Mouse (Mus musculus): Measurements from ENCODE around the gene 4930550C14Rik. TPM values are rescaled to one million over a fixed set of nuclear protein-coding genes. Genes with fewer than 3 reads are reported as not detected.

Gene 4930550C14Rik
- total RNA-seq (2021), result under 1 TPM; 0.27 to 0.38 TPM

DNA sequence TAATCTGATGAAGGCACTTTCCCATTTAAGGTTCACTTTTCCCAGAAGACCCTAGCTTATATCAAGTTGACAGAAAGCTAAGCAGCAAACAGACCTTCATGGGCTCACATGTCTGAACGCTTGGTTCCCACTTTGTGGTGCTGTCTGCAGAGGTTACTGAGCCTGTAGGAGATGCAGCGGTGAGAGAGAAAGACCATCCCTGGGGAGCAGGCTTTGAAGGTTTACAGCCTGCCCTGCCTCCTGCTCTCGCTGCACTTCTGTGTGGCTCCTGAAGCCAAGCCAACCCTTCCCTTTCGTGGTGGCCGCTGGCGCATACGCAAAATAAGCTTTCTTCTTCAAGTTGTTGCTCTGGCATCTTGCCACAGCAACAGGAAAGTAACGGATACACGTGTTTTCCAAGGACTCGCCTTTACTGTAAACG, at the start of gene 4930550C14Rik:
TSS of gene 4930550C14Rik (plus strand) at position 35 of the 421 bp plus-strand sequence.
- no peak for DNase-seq (ENCODE audit: extremely low spot score in 1 of 2, low spot score in 1 of 2)

DNA sequence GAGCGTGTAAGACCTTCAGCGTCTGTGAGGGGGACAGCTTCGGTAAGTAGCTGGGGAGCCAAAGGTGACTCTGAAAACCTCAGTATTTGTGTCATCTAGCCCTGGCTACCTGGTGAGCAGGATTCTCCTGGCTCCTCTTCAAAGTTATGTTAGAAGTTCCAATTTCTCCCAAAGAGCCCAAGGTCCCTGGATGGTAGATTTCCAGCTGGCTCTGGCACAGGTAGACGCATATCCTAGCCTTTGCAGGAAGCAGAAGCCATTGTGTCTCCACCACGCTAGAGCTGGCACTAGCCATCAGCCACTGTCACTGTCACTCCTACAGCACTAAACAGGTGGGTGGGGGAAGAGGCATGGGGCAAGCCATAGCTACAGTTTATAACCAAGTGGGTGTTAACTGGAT, 49.0 kb upstream of the 4930550C14Rik start:
- no peak for DNase-seq (ENCODE audit: extremely low spot score in 1 of 2, low spot score in 1 of 2)

DNA sequence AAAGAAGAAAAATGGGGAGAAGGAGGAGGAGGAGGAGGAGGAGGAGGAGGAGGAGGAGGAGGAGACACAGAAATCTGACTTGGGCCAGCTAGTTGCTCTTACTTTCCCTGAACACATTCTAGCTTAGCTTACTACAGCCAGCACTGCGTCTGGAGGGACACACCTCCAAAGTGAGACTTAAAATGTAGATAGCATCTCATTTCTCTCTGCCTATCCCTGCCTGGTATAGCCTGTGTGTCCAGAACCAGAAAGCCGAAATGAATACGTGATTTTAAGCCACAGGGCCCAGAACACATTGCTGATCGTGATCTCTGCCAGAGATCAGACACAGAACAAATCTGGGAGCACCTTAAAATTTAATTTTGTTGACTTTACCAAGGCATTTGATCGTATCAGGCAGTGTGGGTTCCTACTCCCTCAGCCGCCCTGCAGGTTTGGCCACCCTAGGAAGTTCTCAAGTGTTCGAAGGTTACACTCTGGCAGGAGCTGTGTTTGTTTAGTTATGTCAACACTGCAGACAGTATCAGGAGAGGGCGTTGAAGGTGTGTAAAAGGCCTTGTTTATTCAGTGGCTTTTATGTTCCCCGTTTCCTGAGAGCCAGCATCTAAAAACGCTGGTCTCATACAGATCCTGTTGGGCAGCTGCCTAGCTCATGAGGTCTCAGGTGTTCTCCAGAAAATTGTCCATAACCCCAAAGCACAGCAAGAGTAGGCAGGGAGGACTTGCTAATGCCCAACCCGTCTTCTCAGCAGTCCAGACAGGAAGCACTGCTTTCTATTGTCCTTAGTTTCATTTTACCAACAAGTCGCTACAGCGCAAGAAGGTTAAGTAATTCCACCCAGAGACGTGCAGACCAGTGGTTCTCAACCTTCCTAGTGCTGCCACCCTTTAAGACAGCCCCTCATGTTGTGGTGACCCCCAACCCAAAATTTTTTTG, 45.6 kb upstream of the 4930550C14Rik start:
- no peak for DNase-seq (ENCODE audit: extremely low spot score in 1 of 2, low spot score in 1 of 2)

DNA sequence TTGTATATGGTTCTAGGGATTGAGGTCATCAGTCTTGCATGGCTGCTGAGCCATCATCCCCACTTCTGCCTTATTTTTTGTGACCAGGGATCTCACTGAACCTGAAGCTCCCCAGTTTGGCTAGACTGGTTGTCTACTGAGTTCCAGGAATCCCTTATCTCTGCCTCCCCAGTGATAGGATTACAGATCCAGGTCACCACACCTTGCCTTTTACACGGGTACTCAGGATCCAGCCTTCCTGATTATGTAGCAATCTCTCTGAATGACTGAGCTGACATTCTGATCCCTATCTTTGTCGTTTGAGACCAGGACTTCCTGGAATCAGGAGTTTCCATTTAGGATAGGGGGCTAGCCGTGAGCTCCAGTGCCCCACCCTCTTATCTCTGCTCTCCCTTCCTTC, 30.8 kb upstream of the 4930550C14Rik start:
- no peak for DNase-seq (ENCODE audit: extremely low spot score in 1 of 2, low spot score in 1 of 2)

DNA sequence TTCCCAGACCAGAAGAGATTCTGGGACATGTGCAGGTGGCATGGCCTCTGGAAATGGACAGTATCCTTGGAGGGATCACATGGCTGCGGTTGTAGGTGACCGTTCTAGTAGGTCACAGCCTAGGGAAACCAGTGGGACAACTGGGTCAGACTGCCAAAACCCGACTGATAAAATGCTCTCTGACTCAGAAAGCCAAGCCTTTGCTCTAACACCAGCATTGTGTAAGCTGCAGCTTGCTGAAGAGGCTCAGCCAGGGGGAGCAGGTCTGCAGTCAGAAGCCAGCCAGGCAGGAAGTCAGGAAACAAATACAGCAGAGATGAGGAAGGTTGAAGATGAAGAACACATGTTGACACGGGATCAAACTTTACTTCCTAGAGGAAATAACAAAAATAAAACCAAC, 26.2 kb upstream of the 4930550C14Rik start:
- DNase-seq (ENCODE audit: extremely low spot score in 1 of 2, low spot score in 1 of 2), result no peak

DNA sequence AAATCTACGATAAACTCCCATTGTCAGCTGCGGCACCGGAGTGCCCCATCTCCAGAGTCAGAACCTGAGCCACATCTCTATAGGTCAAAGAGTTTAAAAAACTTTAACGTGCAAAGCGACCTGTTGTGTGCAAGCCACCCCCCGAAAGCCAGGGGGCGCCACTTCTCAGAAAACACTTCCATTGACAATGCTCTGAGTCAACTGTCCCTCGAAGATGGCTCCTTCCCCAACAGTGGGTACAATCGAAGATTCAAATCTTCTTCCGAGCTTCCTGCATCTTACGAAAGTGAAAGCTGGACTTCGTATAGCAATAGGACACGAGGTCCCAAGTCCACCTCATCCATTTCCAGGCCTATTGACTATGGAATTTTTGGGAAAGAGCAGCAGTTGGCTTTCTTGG, 25.3 kb upstream of the 4930550C14Rik start:
- no peak for DNase-seq (ENCODE audit: extremely low spot score in 1 of 2, low spot score in 1 of 2)

DNA sequence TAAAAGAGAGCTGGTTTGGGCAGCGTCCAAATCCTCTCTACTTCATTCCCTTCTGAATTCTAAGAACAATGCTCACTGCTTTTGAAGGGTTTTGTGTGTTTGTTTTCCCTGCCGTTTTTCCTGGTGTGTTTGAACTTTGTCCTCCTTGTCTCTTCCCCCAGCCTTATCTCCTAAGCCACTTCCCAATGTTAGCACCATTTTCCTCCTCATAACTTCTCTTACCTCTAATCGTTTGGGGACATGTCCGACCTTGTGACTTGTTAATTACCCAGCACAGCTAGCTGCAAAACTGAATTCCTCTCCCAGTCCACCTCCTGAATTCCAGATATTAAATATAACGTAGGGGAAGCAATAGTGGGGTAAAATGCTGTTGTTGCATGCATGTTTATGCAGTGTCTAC, 24.5 kb upstream of the 4930550C14Rik start:
- DNase-seq (ENCODE audit: extremely low spot score in 1 of 2, low spot score in 1 of 2), result no peak

DNA sequence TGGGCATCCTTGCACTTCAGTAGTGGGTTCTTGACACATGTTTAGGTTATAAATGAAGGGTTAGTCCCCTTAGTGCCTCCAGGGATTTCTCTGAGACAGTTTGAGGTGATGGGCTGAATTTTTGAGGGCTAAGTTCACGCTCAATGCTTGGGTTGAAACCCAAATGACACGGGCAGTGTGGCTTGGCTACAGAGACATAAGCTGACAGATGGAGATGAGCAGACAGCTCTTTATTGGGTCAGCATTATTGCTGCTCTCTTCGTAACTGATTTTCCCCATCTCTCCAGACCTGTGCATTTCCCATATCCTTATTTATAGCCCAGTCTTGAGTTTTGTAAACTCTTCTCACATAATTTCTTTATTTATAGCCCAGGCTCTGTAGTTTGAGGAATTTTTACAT, 24.0 kb upstream of the 4930550C14Rik start:
- no peak for DNase-seq (ENCODE audit: extremely low spot score in 1 of 2, low spot score in 1 of 2)

DNA sequence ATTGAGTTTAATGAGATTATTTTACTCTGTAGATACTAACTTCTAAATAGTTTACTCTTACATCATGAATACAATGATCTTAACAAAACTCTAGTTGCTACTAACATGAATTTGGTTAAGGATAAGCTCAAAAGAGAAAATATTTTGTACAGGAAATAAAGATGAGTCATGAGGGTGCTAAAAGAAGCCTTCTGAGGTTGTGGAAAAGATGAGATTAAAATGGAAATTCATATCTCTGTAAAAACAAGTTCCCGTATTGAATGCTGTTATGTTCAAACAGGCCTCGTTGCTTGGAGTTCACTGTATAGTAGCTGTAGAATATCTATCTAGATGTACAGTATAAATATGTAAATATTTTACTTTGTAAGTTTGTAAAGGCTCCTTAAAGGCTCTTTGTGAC, 21.5 kb upstream of the 4930550C14Rik start:
- no peak for DNase-seq (ENCODE audit: extremely low spot score in 1 of 2, low spot score in 1 of 2)

DNA sequence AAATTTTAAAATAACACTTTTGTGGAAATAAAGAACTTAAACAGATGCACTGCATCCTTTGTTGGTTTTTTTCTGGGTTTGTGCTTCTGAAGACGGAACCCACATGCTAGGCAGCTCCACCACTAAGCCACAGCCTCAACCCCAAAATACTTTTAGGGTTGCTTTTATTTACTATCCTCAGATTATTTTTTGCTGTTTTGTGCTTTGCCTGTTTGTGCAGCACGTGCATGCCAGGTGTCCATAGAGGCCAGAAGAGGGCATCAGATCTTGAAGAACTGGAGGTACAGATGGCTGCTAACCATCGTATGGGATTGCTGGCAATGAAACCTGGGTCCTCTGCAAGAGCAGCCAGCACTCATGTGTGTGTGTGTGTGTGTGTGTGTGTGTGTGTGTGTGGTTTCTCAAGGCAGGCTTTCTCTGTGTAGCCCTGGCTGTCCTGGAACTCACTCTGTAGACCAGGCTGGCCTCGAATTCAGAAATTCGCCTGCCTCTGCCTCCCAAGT, 21.0 kb upstream of the 4930550C14Rik start:
- DNase-seq (ENCODE audit: extremely low spot score in 1 of 2, low spot score in 1 of 2), result no peak

DNA sequence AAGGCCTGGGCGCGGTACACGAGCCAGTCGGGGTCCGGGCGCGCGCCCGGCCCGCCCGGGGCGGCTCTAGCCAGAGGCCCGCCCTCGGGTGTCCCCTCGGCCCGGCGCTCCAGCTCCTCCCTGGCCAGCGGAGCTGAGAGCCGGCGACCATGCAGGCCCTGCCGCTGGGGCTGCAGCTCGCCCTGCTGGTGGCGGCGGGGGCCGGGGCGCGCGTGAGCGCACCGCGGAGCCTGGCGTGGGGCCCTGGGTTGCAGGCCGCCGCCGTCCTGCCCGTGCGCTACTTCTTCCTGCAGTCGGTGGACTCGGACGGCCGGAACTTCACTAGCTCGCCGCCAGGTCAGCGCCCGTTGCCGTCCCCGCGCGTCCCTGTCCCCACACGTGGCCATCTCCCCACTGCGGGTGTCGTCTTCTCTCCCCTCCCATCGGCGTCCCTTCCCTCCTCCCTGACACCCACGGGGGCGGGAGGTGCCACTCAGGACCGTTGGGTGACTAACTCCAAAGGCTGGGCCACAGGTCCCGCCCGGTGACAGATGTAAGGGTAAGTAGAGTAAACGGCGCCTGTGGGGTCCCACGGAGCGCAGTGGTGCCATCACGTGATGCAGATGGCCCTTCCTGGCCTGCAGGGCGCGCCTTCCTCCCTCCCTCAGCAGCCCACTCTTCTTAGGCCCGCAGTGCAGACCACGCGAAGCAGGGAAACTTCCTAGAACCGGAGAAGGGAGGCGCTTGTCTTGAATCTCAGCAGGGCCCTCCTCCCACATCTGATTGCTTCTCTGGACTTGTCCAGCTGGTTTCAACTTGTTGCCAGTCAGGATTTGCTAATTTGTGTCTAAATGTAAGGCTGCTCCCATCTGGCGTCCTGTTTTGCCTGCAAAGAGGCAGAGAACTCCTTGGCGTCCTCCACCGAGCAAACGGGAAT, 17.9 kb upstream of the 4930550C14Rik start, which contains the start of gene Kdelc2:
TSS of gene Kdelc2 (plus strand) at position 75 of the 916 bp plus-strand sequence.
- peak; percentile 36 to 51 for DNase-seq (ENCODE audit: extremely low spot score in 1 of 2, low spot score in 1 of 2)

DNA sequence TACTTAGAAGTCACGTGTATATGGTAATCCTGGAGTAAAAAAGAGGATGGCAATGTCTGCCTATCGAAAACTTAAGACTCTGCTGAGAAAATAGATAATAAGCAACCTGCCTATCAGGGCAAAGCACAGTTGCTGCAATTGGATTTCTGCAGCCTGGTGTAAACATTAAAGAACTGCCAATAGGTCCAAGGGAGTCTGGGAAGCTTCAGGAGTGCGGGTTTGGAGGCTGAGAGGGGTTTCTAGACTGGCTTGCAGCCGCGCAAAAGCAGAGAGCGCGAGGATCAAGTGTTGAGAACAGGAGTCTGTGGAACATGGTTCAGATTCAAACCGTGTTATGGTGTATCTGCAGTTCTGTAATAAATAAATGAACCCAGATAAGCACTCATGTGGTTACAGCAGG, 17.3 kb upstream of the 4930550C14Rik start:
- no peak for DNase-seq (ENCODE audit: extremely low spot score in 1 of 2, low spot score in 1 of 2)

DNA sequence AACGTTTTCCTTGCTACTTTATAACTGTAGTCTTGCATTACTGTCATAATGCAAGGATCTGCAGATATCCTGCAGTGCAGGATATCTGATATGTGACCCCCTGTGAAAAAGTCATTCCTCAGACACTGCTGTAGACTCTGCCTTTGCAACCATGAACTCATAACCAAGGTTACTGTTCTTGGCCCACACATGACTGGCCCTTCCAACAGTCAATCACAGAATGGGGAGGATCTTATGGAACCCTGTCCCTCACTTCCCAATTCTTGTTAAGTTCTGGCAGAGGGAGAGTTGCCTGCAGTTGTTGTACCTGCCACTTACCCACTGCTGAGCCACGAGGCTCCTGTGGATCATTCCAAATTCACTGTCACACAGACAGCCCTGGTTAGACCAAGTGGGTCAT, 14.7 kb upstream of the 4930550C14Rik start:
- DNase-seq (ENCODE audit: extremely low spot score in 1 of 2, low spot score in 1 of 2), result no peak

DNA sequence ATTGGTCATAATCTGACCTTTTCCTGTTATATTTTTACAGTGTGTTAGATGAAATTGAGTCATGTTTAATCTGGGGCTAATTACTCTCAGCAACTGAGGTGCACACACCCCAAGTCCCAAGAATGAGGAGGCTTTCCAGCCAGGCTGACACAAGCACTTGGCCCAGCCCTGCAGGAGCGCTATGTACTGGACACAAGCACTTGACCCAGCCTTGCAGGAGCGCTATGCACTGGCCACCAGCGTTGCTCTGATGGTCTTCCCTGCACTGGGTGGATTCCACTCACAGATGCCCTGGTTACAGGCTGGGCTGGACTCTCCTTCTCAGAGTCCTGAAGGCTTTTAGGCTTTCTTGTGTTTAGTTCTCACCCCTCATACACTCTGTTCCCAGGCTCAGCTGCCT, 13.0 kb upstream of the 4930550C14Rik start:
- no peak for DNase-seq (ENCODE audit: extremely low spot score in 1 of 2, low spot score in 1 of 2)

DNA sequence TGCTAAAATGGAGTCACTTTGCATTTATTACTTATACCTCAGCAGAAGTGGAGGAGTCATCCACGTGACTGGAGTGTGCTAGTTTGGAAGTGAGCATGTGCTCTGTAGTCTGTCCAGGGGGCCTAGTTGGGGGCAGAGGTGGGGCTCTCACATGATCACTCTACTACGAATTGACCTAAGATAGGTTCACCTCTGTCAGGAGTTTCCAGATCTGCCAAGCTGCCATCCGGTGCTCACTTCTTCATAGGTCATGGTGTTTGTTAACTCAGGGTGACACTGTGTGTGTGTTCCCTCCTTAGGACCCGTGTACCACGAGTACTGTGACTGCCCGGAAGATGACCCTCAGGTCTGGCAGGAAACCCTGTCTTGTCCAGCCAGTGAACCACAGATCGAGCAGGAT, 12.0 kb upstream of the 4930550C14Rik start:
- no peak for DNase-seq (ENCODE audit: extremely low spot score in 1 of 2, low spot score in 1 of 2)

DNA sequence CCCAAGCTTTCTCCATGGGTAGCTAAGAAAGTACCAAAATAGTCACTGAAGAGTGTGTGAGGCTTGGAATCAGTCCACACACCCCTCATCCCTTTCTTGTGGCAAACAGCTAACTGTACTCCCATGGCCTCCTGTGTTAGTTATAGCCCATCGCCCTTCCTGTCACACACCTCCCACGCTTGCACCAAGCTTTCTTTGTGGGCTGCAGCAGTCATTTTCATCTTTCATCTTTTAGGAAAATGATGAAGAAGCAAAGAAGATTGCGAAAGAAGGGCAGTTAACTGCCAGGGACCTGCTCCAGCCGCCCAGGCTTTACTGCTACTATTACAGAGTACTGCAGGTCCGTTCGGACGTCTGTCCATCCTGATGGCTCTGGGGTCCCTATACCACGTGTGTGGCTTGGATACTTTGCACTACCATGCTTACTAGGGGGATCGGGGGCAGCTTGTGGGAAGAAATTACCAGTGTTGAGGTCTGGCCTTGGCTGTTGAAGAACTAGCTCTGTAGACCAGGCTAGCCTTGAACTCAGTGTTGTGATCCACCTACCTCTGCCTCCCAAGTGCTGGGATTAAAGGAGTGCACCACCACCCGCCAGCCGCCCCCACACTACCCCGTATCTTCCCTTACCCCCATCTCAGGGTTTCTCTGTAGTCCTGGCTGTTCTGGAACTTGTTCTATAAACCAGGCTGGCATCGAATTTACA, 4.3 kb upstream of the 4930550C14Rik start:
- no peak for DNase-seq (ENCODE audit: extremely low spot score in 1 of 2, low spot score in 1 of 2)

DNA sequence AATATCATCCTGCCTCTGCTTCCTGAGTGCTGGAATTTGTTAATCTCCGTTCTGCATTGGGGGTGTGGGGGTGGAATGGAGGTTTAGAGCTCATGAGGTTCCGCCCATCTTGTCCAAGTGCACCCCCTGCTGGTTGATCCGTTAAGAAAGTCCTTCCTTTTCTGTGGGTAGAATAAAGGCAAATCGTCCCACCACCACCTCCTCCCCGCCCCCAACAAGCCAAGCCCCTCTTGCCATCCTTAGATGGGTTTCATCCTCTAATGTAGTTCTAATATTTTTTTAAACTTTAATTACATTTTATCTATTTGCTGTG, 3.8 kb upstream of the 4930550C14Rik start:
- DNase-seq (ENCODE audit: extremely low spot score in 1 of 2, low spot score in 1 of 2), result peak; percentile 29 to 76

DNA sequence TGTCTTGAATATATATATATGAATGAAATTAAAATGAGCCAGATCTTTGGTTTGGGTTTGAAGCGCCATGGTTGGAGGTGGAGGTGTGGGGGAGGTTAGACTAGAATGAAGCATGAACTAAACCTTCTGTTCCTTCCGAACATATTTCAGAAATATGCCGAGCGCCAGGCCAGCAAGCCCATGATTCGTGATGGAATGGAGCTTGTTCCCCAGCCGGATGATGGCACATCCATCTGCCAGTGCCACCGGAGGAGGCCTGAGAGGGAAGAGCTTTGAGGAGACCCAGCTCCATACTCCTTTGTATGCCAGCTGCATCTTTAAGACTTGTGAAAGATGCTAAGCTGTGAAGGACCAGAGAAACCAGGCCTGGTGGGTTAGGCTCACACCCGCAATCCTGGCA, 2.6 kb upstream of the 4930550C14Rik start:
- DNase-seq (ENCODE audit: extremely low spot score in 1 of 2, low spot score in 1 of 2), result no peak

DNA sequence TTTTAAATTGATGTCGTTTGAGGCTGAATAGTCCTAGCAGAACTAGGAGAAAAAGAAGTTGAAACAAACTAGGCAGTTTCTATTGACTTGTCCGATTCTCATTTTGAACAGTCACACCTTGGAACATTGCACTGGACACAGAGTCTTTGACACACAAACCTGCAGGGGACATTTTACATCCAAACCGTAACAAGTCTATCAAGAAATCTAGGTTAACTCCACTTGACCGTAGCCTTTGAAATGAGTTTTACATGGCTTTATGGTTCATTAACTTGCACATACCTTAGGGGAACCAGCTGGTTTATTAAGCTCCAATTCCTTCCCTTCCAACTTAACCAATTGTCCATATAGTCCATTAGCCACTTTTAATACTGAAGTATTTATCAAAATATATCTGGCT, 1.4 kb upstream of the 4930550C14Rik start:
- DNase-seq (ENCODE audit: extremely low spot score in 1 of 2, low spot score in 1 of 2), result no peak

DNA sequence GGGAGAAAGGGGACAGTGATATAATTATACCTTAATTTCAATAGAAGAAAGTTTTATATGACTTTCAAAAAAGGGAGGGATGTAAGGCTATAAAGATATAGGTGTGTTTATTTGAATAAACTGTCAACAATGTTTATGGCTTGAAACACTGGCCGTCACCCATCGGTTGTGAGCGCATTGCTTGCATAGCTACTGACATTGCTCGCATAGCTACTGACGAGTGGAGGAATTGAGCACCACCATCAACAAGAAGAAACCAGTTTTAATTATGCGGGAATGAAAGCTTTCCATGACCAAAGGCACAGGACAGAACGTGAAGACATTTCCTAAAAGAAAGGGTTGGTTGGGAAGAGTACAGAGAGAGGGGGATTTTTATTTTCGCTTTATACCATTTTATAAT, 979 bp upstream of the 4930550C14Rik start:
- no peak for DNase-seq (ENCODE audit: extremely low spot score in 1 of 2, low spot score in 1 of 2)

DNA sequence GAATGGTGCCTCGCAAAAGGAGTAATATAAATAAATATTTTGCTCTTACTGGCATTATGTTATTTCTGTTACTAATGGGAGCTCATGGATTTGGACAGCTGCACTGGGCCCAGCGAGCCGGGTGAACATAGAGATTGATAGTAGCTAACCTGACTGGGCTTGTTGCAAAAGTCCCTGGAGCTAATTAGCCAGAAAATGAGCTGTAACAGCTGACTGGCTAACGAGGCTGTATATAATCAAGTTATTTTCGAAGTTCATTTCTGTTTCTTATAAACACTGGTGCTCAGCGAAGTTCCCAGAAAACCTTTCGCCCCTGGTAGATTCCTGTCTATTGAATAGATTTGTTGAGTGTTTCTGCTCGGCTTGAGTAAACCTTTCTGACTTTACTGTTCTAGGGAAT, 866 bp downstream of the 4930550C14Rik start:
- DNase-seq (ENCODE audit: extremely low spot score in 1 of 2, low spot score in 1 of 2), result no peak
